Comparison of ENCODE assay signal across 15 mouse cellular contexts in genomic region chr5:97279455-97279854, GRCm38 (mm10).
"Had no signal": no experiment of that assay in that cellular context is flagged by ENCODE, and none has a peak within 500 bp of the region (broad histone marks: within the 10 kb centered on the region; RNA-seq: fewer than 3 reads in every experiment).

No protein-coding gene starts in this region.

- DNase-seq: lung, adult 18-20 months; lung, embryonic 14.5 days; lung, postnatal 10 days; lung, postnatal 4 days; right cerebral cortex, postnatal 14 days; spleen, adult 18-20 months; thymus, adult 18-20 months; thymus, postnatal 14 days; thymus, postnatal 36 days had no signal

- H3K4me2 ChIP-seq: liver, embryonic 12.5 days; lung, embryonic 14.5 days; midbrain, embryonic 13.5 days; neural tube, embryonic 12.5 days had no signal

- H3K9ac ChIP-seq: liver, embryonic 12.5 days; liver, embryonic 14.5 days; lung, embryonic 14.5 days; midbrain, embryonic 13.5 days; neural tube, embryonic 12.5 days had no signal

- ATAC-seq: liver, embryonic 12.5 days; midbrain, embryonic 13.5 days; midbrain, embryonic 16.5 days had no signal

- H3K27ac ChIP-seq: liver, embryonic 12.5 days; liver, embryonic 14.5 days; midbrain, embryonic 10.5 days; midbrain, embryonic 13.5 days; neural tube, embryonic 12.5 days had no signal

- H3K4me1 ChIP-seq: liver, embryonic 12.5 days; midbrain, embryonic 10.5 days; neural tube, embryonic 12.5 days had no signal

- H3K36me3 ChIP-seq: liver, embryonic 12.5 days; midbrain, embryonic 10.5 days; midbrain, embryonic 13.5 days; neural tube, embryonic 12.5 days had no signal

- H3K9me3 ChIP-seq: liver, embryonic 12.5 days; midbrain, embryonic 10.5 days; midbrain, embryonic 13.5 days; neural tube, embryonic 12.5 days had no signal

- H3K27me3 ChIP-seq: liver, embryonic 12.5 days; midbrain, embryonic 13.5 days; neural tube, embryonic 12.5 days had no signal

- H3K4me3 ChIP-seq: liver, embryonic 12.5 days; midbrain, embryonic 10.5 days; midbrain, embryonic 13.5 days; neural tube, embryonic 12.5 days had no signal
